7 mouse cellular contexts compared by ENCODE assay signal in genomic region chr2:66179782-66180181, GRCm38 (mm10). TPM values are rescaled to one million over a fixed set of nuclear protein-coding genes. Genes with fewer than 3 reads are reported as not detected.
DNase-seq lines count a peak whose midpoint lies in the region; ATAC-seq and TF ChIP-seq lines count a peak whose summit lies in the region.

No protein-coding gene starts in this region.

- H3K9ac ChIP-seq in heart, embryonic 16.5 days (ENCODE audit: low read length), result no peak overlapping the region
- H3K9ac ChIP-seq in midbrain, embryonic 15.5 days, result no peak overlapping the region

- peak overlapping the region; percentile 24; the same call in 1 of the 2 replicates for H3K27ac ChIP-seq in layer of hippocampus, adult 2 months
- H3K27ac ChIP-seq in cortical plate, adult 2 months (ENCODE audit: insufficient read depth, low read length), result no peak overlapping the region
- no peak overlapping the region for H3K27ac ChIP-seq in heart, embryonic 16.5 days (ENCODE audit: low read length)
- peak overlapping the region; percentile 55; the same call in 1 of the 2 replicates for H3K27ac ChIP-seq in midbrain, embryonic 15.5 days

- no peak for DNase-seq in layer of hippocampus, adult 2 months (ENCODE audit: low spot score in 2 of 2)
- DNase-seq in layer of hippocampus, postnatal 10 days (ENCODE audit: low spot score in 2 of 2), result no peak
- DNase-seq in cerebellum, adult 9-10 months, result no peak
- DNase-seq in spleen, postnatal 14 days (ENCODE audit: low spot score in 2 of 2), result no peak

- no peaks in the 10 kb centered on the region for H3K36me3 ChIP-seq in heart, embryonic 16.5 days (ENCODE audit: control insufficient read depth, insufficient read depth)
- no peaks in the 10 kb centered on the region for H3K36me3 ChIP-seq in midbrain, embryonic 15.5 days (replicated peaks)

- H3K4me1 ChIP-seq in cortical plate, adult 2 months (ENCODE audit: control insufficient read depth, insufficient read depth, low read length), result no peaks in the 10 kb centered on the region; the same call in 1 of the 2 replicates
- no peaks in the 10 kb centered on the region for H3K4me1 ChIP-seq in heart, embryonic 16.5 days (ENCODE audit: control insufficient read depth, insufficient read depth, low read length)
- peaks cover 33% of the 10 kb centered on the region for H3K4me1 ChIP-seq in midbrain, embryonic 15.5 days

- TF ChIP-seq POLR2A in cortical plate, adult 2 months (IDR thresholded peaks at IDR 0.05; ENCODE audit: extremely low read depth, insufficient read depth, low read length), result no peak

- peak overlapping the region; percentile 37 for H3K4me3 ChIP-seq in layer of hippocampus, adult 2 months
- H3K4me3 ChIP-seq in cortical plate, adult 2 months (ENCODE audit: insufficient read depth, low read length), result peak overlapping the region; percentile 1
- 0 out of 2 replicates have a peak overlapping the region, but pooled peaks have one; percentile 8 for H3K4me3 ChIP-seq in heart, embryonic 16.5 days (ENCODE audit: low read length)
- H3K4me3 ChIP-seq in midbrain, embryonic 15.5 days, result no peak overlapping the region

- no peak for TF ChIP-seq CTCF in layer of hippocampus, adult 2 months (conservative IDR thresholded peaks at IDR 0.05)
- no peak for TF ChIP-seq CTCF in cortical plate, adult 2 months (IDR thresholded peaks at IDR 0.05; ENCODE audit: extremely low read depth, insufficient read depth, low read length)

- WGBS in heart, embryonic 16.5 days, result 31% methylated on average over 10 of the region's 10 CpGs
- WGBS in midbrain, embryonic 15.5 days, result 21% methylated on average over 10 of the region's 10 CpGs

- H3K9me3 ChIP-seq in heart, embryonic 16.5 days (replicated peaks; ENCODE audit: control insufficient read depth, low read length), result no peaks in the 10 kb centered on the region
- no peaks in the 10 kb centered on the region for H3K9me3 ChIP-seq in midbrain, embryonic 15.5 days

- ATAC-seq in heart, embryonic 16.5 days (replicated peaks; ENCODE audit: extremely low read depth, insufficient read depth, low FRiP score), result no peak
- ATAC-seq in midbrain, embryonic 15.5 days (replicated peaks), result no peak

- H3K27me3 ChIP-seq in heart, embryonic 16.5 days (ENCODE audit: control insufficient read depth, insufficient read depth, low read length), result no peaks in the 10 kb centered on the region
- no peaks in the 10 kb centered on the region for H3K27me3 ChIP-seq in midbrain, embryonic 15.5 days (replicated peaks)

- H3K4me2 ChIP-seq in heart, embryonic 16.5 days (ENCODE audit: low read depth, low read length), result peak overlapping the region; percentile 47
- H3K4me2 ChIP-seq in midbrain, embryonic 15.5 days, result peak overlapping the region; percentile 33

RNA-seq across cellular contexts. Expression of gene Galnt3, which starts 55.0 kb away (rescaled TPM):
- total RNA-seq in layer of hippocampus, adult 2 months (2021), result 1 to 10 TPM; 5.2 to 5.9 TPM
- total RNA-seq in layer of hippocampus, postnatal 10 days (2021), result 1 to 10 TPM; 3.8 to 4.8 TPM
- 2.0 and 2.4 TPM in 2 replicates for polyA plus RNA-seq in cortical plate, adult 2 months (2012; rRNA removed)
- polyA plus RNA-seq in heart, embryonic 16.5 days (2015; fragmentation: Nextera tagmentation; extraction: Ambion mirVana), result 1.3 and 1.8 TPM in 2 replicates
- 1.6 and 2.0 TPM in 2 replicates for polyA plus RNA-seq in midbrain, embryonic 15.5 days (2015; fragmentation: Nextera tagmentation; extraction: Ambion mirVana)

Comparison
In these comparisons a context has a peak if more than half of its experiments do, and no peak if none do; other contexts are left out.
1. H3K27ac ChIP-seq: peak in layer of hippocampus, adult 2 months (single experiment) and midbrain, embryonic 15.5 days (single experiment); none in cortical plate, adult 2 months (single experiment) and heart, embryonic 16.5 days (single experiment).